Mouse (Mus musculus) lung, adult 2 months (tissue): ENCODE measurements at regions not wholly inside any gene's neighbourhood (a gene's known extent, or its start where the extent isn't known, plus 50 kb on each side); places are given as distances from the start of the nearest gene placed in this dataset.

Experiments
- CTCF ChIP-seq: fragments of 200-500 bp; IDR thresholded peaks from 2 replicates; pipeline ENCODE4 v1.5.1; 2011; ENCODE audit warnings: mild to moderate bottlenecking, low read length, control low read depth; ENCODE audit not compliant: insufficient read depth
- POLR2A ChIP-seq: fragments of 200-500 bp; IDR thresholded peaks from 2 replicates; pipeline ENCODE4 v1.6.1; 2011; ENCODE audit warnings: low read depth, mild to moderate bottlenecking, control low read depth, low read length, borderline replicate concordance; ENCODE audit errors: extremely low read depth

GRCm38 (mm10) chr19:15829158-15829557 is 118.0 kb downstream of the Psat1 start:
- TF ChIP-seq POLR2A, result no peak
- no peak for TF ChIP-seq CTCF
